Mouse (Mus musculus): ENCODE data around the gene Ldhd.

GRCm38 (mm10) chr8:111624853-111625221, 5.3 kb downstream of the Ldhd start:
- TF ChIP-seq SIN3A (IDR thresholded peaks at IDR 0.05; ENCODE audit: low read length) (no peak), EP300 (IDR thresholded peaks at IDR 0.05; ENCODE audit: low read length) (no peak), TBP (conservative IDR thresholded peaks at IDR 0.05; ENCODE audit: low read depth, low read length) (no peak), CTCF (conservative IDR thresholded peaks at IDR 0.05 in 1 of 2, IDR thresholded peaks at IDR 0.05 in 1 of 2; ENCODE audit: low read depth in 2 of 2, low read length in 2 of 2) (no peak), POLR2A (IDR thresholded peaks at IDR 0.05; ENCODE audit: low read depth, low read length) (no peak), POLR2AphosphoS2 (IDR thresholded peaks at IDR 0.05; ENCODE audit: low read depth, low read length) (no peak), RCOR1 (conservative IDR thresholded peaks at IDR 0.05; ENCODE audit: low read depth, low read length) (no peak), KAT2A (IDR thresholded peaks at IDR 0.05; ENCODE audit: insufficient replicate concordance, low read length) (no peak), ZC3H11A (IDR thresholded peaks at IDR 0.05; ENCODE audit: low read depth, low read length) (no peak), CHD1 (IDR thresholded peaks at IDR 0.05; ENCODE audit: low read depth, low read length) (no peak), ZKSCAN1 (IDR thresholded peaks at IDR 0.05; ENCODE audit: borderline replicate concordance, low read depth, low read length) (no peak), MAX (IDR thresholded peaks at IDR 0.05; ENCODE audit: low read length) (no peak), TCF12 (IDR thresholded peaks at IDR 0.05; ENCODE audit: low read depth, low read length) (no peak), MAZ (IDR thresholded peaks at IDR 0.05; ENCODE audit: low read depth, low read length) (no peak)

Data from CH12.LX (cell line).